Mouse (Mus musculus) erythroblast, embryonic 14.5 days (primary cell): ENCODE measurements around the gene Clcn5.

Source experiments
- GATA1 ChIP-seq: IDR thresholded peaks from 2 replicates; pipeline ENCODE4 v1.6.1; 2012; ENCODE audit warnings: low read length, inconsistent platforms, mixed read lengths
- TAL1 ChIP-seq: IDR thresholded peaks from 3 replicates; pipeline ENCODE4 v1.6.1; 2012; ENCODE audit warnings: low read length, inconsistent platforms, mixed read lengths

DNA sequence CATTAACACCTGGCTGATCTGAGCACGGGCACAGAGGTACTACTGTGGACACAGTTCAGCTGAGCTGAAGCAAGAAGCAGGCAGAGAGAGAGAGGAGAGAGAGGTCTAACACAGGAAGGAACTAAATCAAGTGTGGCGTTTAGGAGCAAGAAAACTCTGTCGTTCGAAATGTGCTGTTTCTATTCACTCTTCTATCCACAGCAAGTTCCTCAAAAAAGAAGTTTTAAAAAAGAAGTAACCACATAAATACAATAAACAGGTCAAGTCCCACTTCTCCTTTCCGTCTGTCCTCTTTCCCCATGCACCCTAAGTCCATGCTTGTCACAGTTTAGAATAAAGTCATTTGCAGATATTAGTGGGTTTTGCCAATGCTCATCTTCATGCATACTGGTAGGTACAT, 150.4 kb downstream of the Clcn5 start:
- no peak for TF ChIP-seq GATA1
- TF ChIP-seq TAL1, result no peak
